ENCODE assay signal across 7 mouse cellular contexts in genomic region chr2:152827321-152828010, GRCm38 (mm10). TPM values are rescaled to one million over a fixed set of nuclear protein-coding genes. Genes with fewer than 3 reads are reported as not detected.
DNase-seq lines count a peak whose midpoint lies in the region; ATAC-seq and TF ChIP-seq lines count a peak whose summit lies in the region.

No protein-coding gene starts in this region.

- no peak overlapping the region for H3K27ac ChIP-seq in forebrain, embryonic 11.5 days (ENCODE audit: low read depth, low read length)
- no peak overlapping the region for H3K27ac ChIP-seq in limb, embryonic 14.5 days (replicated peaks; ENCODE audit: low read depth, low read length)
- H3K27ac ChIP-seq in neural tube, embryonic 13.5 days (replicated peaks): no peak overlapping the region

- H3K4me3 ChIP-seq in forebrain, embryonic 11.5 days (ENCODE audit: low read depth, low read length): no peak overlapping the region
- H3K4me3 ChIP-seq in limb, embryonic 14.5 days (replicated peaks; ENCODE audit: low read length): peak overlapping the region; percentile 76
- H3K4me3 ChIP-seq in neural tube, embryonic 13.5 days: peak overlapping the region; percentile 80

- H3K4me2 ChIP-seq in forebrain, embryonic 11.5 days (ENCODE audit: low read depth, low read length, severe bottlenecking): peak overlapping the region; percentile 73
- peak overlapping the region; percentile 76 for H3K4me2 ChIP-seq in limb, embryonic 14.5 days (replicated peaks; ENCODE audit: low read depth, low read length, severe bottlenecking)
- H3K4me2 ChIP-seq in neural tube, embryonic 13.5 days: peak overlapping the region; percentile 77

- TF ChIP-seq POLR2A in limb, embryonic 14.5 days (IDR thresholded peaks at IDR 0.05; ENCODE audit: borderline replicate concordance, extremely low read depth, insufficient read depth, insufficient read length): no peak

- H3K27me3 ChIP-seq in forebrain, embryonic 11.5 days (ENCODE audit: control insufficient read depth, insufficient read depth, low read length): no peaks in the 10 kb centered on the region
- no peaks in the 10 kb centered on the region for H3K27me3 ChIP-seq in limb, embryonic 14.5 days (ENCODE audit: control insufficient read depth, insufficient read depth, low read length)
- H3K27me3 ChIP-seq in neural tube, embryonic 13.5 days: no peaks in the 10 kb centered on the region

- H3K4me1 ChIP-seq in forebrain, embryonic 11.5 days (replicated peaks; ENCODE audit: control insufficient read depth, insufficient read depth, low read length): peaks cover 22% of the 10 kb centered on the region
- peaks cover 40% of the 10 kb centered on the region for H3K4me1 ChIP-seq in limb, embryonic 14.5 days (ENCODE audit: control insufficient read depth, insufficient read depth, low read length)
- H3K4me1 ChIP-seq in neural tube, embryonic 13.5 days (replicated peaks): peaks cover 72% of the 10 kb centered on the region

- no peak for ATAC-seq in forebrain, embryonic 11.5 days (replicated peaks; ENCODE audit: low FRiP score)
- no peak for ATAC-seq in limb, embryonic 14.5 days (ENCODE audit: low FRiP score, low read depth)
- ATAC-seq in neural tube, embryonic 13.5 days (ENCODE audit: low read depth): no peak

- H3K9ac ChIP-seq in forebrain, embryonic 11.5 days (ENCODE audit: low read length): no peak overlapping the region
- 0 out of 2 replicates have a peak overlapping the region, but pooled peaks have one; percentile 1 for H3K9ac ChIP-seq in limb, embryonic 14.5 days (ENCODE audit: low read depth, low read length, severe bottlenecking)
- peak overlapping the region; percentile 94 for H3K9ac ChIP-seq in neural tube, embryonic 13.5 days

- peak; percentile 15 for DNase-seq in thymus, postnatal 4 days
- DNase-seq in thymus, adult 18-20 months: no peak
- DNase-seq in forebrain, embryonic 11.5 days (ENCODE audit: low spot score): no peak
- DNase-seq in limb, embryonic 14.5 days (ENCODE audit: low spot score): no peak
- no peak for DNase-seq in frontal cortex, postnatal 10 days (ENCODE audit: low spot score in 2 of 2)
- no peak for DNase-seq in gastrocnemius, postnatal 25 days

- WGBS in forebrain, embryonic 11.5 days: 87% methylated on average over 8 of the region's 8 CpGs
- 77% methylated on average over 8 of the region's 8 CpGs for WGBS in limb, embryonic 14.5 days
- WGBS in neural tube, embryonic 13.5 days: 77% methylated on average over 8 of the region's 8 CpGs

- no peaks in the 10 kb centered on the region for H3K9me3 ChIP-seq in forebrain, embryonic 11.5 days (ENCODE audit: control insufficient read depth, low read length)
- H3K9me3 ChIP-seq in limb, embryonic 14.5 days (ENCODE audit: control insufficient read depth, low read length): no peaks in the 10 kb centered on the region
- H3K9me3 ChIP-seq in neural tube, embryonic 13.5 days: no peaks in the 10 kb centered on the region

- H3K36me3 ChIP-seq in forebrain, embryonic 11.5 days (ENCODE audit: control insufficient read depth, insufficient read depth, low read length): no peaks in the 10 kb centered on the region; the same call in 1 of the 2 replicates
- H3K36me3 ChIP-seq in limb, embryonic 14.5 days (ENCODE audit: control insufficient read depth, insufficient read depth, low read length): no peaks in the 10 kb centered on the region
- H3K36me3 ChIP-seq in neural tube, embryonic 13.5 days: peaks cover 11% of the 10 kb centered on the region; the same call in 1 of the 2 replicates

RNA-seq across cellular contexts. Expression of gene Bcl2l1, which starts 4.1 kb away (rescaled TPM):
- polyA plus RNA-seq in forebrain, embryonic 11.5 days (2014; fragmentation: Nextera tagmentation; extraction: Ambion mirVana): 135 and 140 TPM in 2 replicates
- polyA plus RNA-seq in limb, embryonic 14.5 days (2012; rRNA removed): 46.8 and 54.3 TPM in 2 replicates
- 91.2 and 96.3 TPM in 2 replicates for polyA plus RNA-seq in limb, embryonic 14.5 days (2014; fragmentation: Nextera tagmentation; extraction: Ambion mirVana)
- 151 and 153 TPM in 2 replicates for polyA plus RNA-seq in neural tube, embryonic 13.5 days (2015; fragmentation: Nextera tagmentation; extraction: Ambion mirVana)
- total RNA-seq in gastrocnemius, postnatal 25 days (2021): 10 to 100 TPM; 13.8 to 16.4 TPM

RNA-seq across cellular contexts. Expression of gene Tpx2, which starts 20.3 kb away (rescaled TPM):
- 168 and 185 TPM in 2 replicates for polyA plus RNA-seq in forebrain, embryonic 11.5 days (2014; fragmentation: Nextera tagmentation; extraction: Ambion mirVana)
- polyA plus RNA-seq in limb, embryonic 14.5 days (2012; rRNA removed): 36.0 and 51.3 TPM in 2 replicates
- polyA plus RNA-seq in limb, embryonic 14.5 days (2014; fragmentation: Nextera tagmentation; extraction: Ambion mirVana): 71.8 and 83.6 TPM in 2 replicates
- 15.1 and 21.3 TPM in 2 replicates for polyA plus RNA-seq in neural tube, embryonic 13.5 days (2015; fragmentation: Nextera tagmentation; extraction: Ambion mirVana)
- 1 to 10 TPM in 1 of 2 experiments, under 1 TPM in 1; 0.92 to 1.5 TPM for total RNA-seq in gastrocnemius, postnatal 25 days (2021)
